Mouse (Mus musculus) olfactory bulb, adult 2 months (tissue): ENCODE results near the gene Hoxa6.

Experiments
- CTCF ChIP-seq: fragments of 200-500 bp; IDR thresholded peaks from 2 replicates; pipeline ENCODE4 v1.5.1; 2012; ENCODE audit warnings: low read depth, mild to moderate bottlenecking, low read length, moderate library complexity; ENCODE audit not compliant: insufficient read depth
- POLR2A ChIP-seq: fragments of 200-500 bp; IDR thresholded peaks from 2 replicates; pipeline ENCODE4 v1.6.1; 2012; ENCODE audit warnings: mild to moderate bottlenecking, low read depth, low read length, moderate library complexity; ENCODE audit not compliant: insufficient read depth

DNA sequence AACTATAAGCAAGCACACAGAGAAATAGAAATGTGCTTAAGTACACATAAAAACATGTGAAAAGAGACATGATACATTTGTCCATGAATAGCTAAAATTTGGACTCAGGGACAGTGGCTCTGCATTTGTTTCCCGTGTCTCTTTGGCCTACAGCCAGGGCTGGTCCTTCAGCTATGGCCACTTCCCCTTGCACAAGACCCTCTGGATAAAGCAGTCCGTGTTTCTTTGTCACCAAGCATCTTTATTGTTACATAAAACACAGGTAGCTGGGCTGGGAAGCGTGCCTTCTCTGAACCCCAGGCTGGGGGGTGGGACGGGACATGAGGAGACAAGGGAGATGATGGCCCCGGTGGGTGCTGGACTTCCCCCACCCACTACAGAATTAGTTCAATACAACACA is 5.7 kb upstream of the Hoxa6 start:
- TF ChIP-seq POLR2A (no peak), CTCF (no peak)
